Mouse (Mus musculus): ENCODE results near the gene 4930524J08Rik.

GRCm38 (mm10) chr5:99978699-99979442, at the start of gene 4930524J08Rik, which contains the start of gene Hnrnpd:
- TF ChIP-seq CTCF (IDR thresholded peaks at IDR 0.05; ENCODE audit: low read depth, low read length), result no peak
- no peak for TF ChIP-seq TAL1 (conservative IDR thresholded peaks at IDR 0.05; ENCODE audit: low read depth, low read length)
- no peak for TF ChIP-seq GATA2 (IDR thresholded peaks at IDR 0.05; ENCODE audit: borderline replicate concordance, low read depth, low read length)

Data from G1E (cell line).